Mouse (Mus musculus) ES-E14 (cell line): ENCODE data around the gene Bhlha15. TPM values are rescaled to one million over a fixed set of nuclear protein-coding genes. Genes with fewer than 3 reads are reported as not detected.
A peak's percentile ranks its signal among the peaks of the same experiment; 100 is the strongest.

ENCODE experiments used
- DNase-seq: peaks from one replicate; pipeline ENCODE4 v3.0.0-alpha.2; 2013; ENCODE audit warnings: low read depth, low spot score
- H3K27ac ChIP-seq: 2 replicates; pipeline ENCODE4 v1.5.1; 2012; ENCODE audit warnings: low read depth, mild to moderate bottlenecking, low read length, moderate library complexity, mixed read lengths; ENCODE audit not compliant: poor library complexity, insufficient read depth, severe bottlenecking
- H3K36me3 ChIP-seq: 2 replicates; pipeline ENCODE4 v1.6.1; 2012; ENCODE audit warnings: mild to moderate bottlenecking, low read length, moderate library complexity, mixed read lengths; ENCODE audit not compliant: control insufficient read depth, poor library complexity, insufficient read depth, severe bottlenecking
- H3K4me1 ChIP-seq, 2 experiments: fragments of 150-350 bp in 1 of 2; sonication (generic) in 1 of 2; 2 replicates each; pipeline ENCODE4 v1.6.1; 2012; ENCODE audit warnings: low read length in 2 of 2, mild to moderate bottlenecking in 1 of 2, mixed read lengths in 1 of 2; ENCODE audit not compliant: control insufficient read depth in 2 of 2, insufficient read depth in 2 of 2, poor library complexity in 1 of 2
- H3K4me3 ChIP-seq, 2 experiments: fragments of 150-350 bp in 1 of 2; sonication (generic) in 1 of 2; 2 replicates each; pipeline ENCODE4 v1.5.1; 2012; ENCODE audit warnings: low read length in 2 of 2, low read depth in 1 of 2, mild to moderate bottlenecking in 1 of 2, mixed read lengths in 1 of 2; ENCODE audit not compliant: insufficient read depth in 1 of 2, poor library complexity in 1 of 2, severe bottlenecking in 1 of 2
- H3K9ac ChIP-seq: 2 replicates; pipeline ENCODE4 v1.6.1; 2012; ENCODE audit warnings: low read depth, mild to moderate bottlenecking, low read length, mixed read lengths; ENCODE audit not compliant: poor library complexity, insufficient read depth, severe bottlenecking
- H3K9me3 ChIP-seq: fragments of 150-350 bp; sonication (generic); 2 replicates; pipeline ENCODE4 v1.6.1; 2012; ENCODE audit warnings: low read depth, mild to moderate bottlenecking, low read length; ENCODE audit not compliant: control insufficient read depth, insufficient read depth
- CHD2 ChIP-seq: IDR thresholded peaks from 2 replicates; pipeline ENCODE4 v1.6.1; 2014; ENCODE audit warnings: mild to moderate bottlenecking, low read depth, low read length, inconsistent platforms
- HCFC1 ChIP-seq: IDR thresholded peaks from 2 replicates; pipeline ENCODE4 v1.6.1; 2012; ENCODE audit warnings: low read length, inconsistent platforms, borderline replicate concordance; ENCODE audit not compliant: insufficient read depth
- MAFK ChIP-seq: IDR thresholded peaks from 2 replicates; pipeline ENCODE4 v1.6.1; 2014; ENCODE audit warnings: mild to moderate bottlenecking, low read depth, low read length, inconsistent platforms; ENCODE audit not compliant: insufficient read depth
- ZC3H11A ChIP-seq: IDR thresholded peaks from 2 replicates; pipeline ENCODE4 v1.6.1; 2012; ENCODE audit warnings: low read depth, mild to moderate bottlenecking, inconsistent platforms, low read length, borderline replicate concordance
- ZNF384 ChIP-seq: IDR thresholded peaks from 2 replicates; pipeline ENCODE4 v1.6.1; 2012; ENCODE audit warnings: low read depth, low read length, inconsistent platforms
- in situ Hi-C, 2 experiments: fragments of 600-800 bp; cut with MboI; formaldehyde crosslinking; loops; one replicate each; pipeline ENCODE4 v1.15.1; 2025; ENCODE audit warnings: low sequenced_read_pairs in 2 of 2, inconsistent platforms in 1 of 2; ENCODE audit not compliant: unreplicated experiment in 2 of 2
- total RNA-seq: library from RNA; depleted of rRNA; stranded (reverse); fragments of 300-350 nt; gene quantifications from 2 replicates; pipeline ENCODE4 v1.2.3, GENCODE M21; 2012

The Bhlha15 gene
- total RNA-seq, 1 experiment = 1.1 TPM

- no peak for DNase-seq
Measured at GRCm38 (mm10) chr5:144219306-144219705, 29.2 kb downstream of the Bhlha15 start.

DNA sequence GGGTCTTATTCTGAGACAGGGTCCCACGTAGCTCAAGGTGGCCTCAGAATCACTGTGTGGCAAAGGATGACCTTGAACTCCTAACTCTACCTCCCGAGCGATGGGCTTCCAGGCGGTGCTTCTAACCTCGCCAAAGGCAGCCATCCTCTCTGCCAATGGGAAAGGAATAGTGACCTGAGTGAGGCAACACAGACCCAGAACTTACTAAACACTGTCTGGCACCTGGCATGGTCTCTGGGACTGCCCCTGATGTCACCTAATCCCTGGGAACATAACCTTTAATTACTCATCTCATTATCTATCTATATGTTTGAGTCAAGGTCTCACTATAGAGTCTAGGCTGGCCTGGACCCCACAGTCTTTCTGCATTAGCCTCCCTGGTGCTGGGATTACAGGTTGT lies 29.9 kb downstream of the Bhlha15 start:
- no peak overlapping the region; the same call in 1 of the 2 replicates for H3K9ac ChIP-seq
- no peak overlapping the region for H3K4me3 ChIP-seq
- no peak for DNase-seq
- H3K27ac ChIP-seq = peak overlapping the region; percentile 23; the same call in 1 of the 2 replicates
- H3K4me1 ChIP-seq = peaks cover 3 to 20% of the 10 kb centered on the region in 2 experiments; a peak in 2 of 4 replicates
- in situ Hi-C loops = no loop called here
- no peaks in the 10 kb centered on the region for H3K36me3 ChIP-seq
- H3K9me3 ChIP-seq = no peaks in the 10 kb centered on the region
- no peak for TF ChIP-seq HCFC1
- no peak for TF ChIP-seq ZNF384
- TF ChIP-seq MAFK = no peak
- TF ChIP-seq CHD2 = no peak
- no peak for TF ChIP-seq ZC3H11A

More at GRCm38 (mm10) chr5:144219306-144219705, 29.2 kb downstream of the Bhlha15 start:
- Histone ChIP-seq H3K9ac (0 out of 2 replicates have a peak overlapping the region, but pooled peaks have one; percentile 12), H3K36me3 (no peaks in the 10 kb centered on the region), H3K4me3 (no peak overlapping the region), H3K9me3 (no peaks in the 10 kb centered on the region), H3K4me1 (peaks cover 3 to 20% of the 10 kb centered on the region in 2 experiments; a peak in 2 of 4 replicates), H3K27ac (peak overlapping the region; percentile 42; the same call in 1 of the 2 replicates)
- TF ChIP-seq MAFK (no peak), ZC3H11A (no peak), CHD2 (no peak), HCFC1 (no peak), ZNF384 (no peak)
- in situ Hi-C loops = no loop called here

- TF ChIP-seq ZNF384 = no peak
- no peak for TF ChIP-seq HCFC1
- TF ChIP-seq CHD2 = no peak
- no peak for TF ChIP-seq MAFK
- no peak for TF ChIP-seq ZC3H11A
- H3K9ac ChIP-seq = no peak overlapping the region
- no peak for DNase-seq
- in situ Hi-C loops = no loop called here
- H3K27ac ChIP-seq = no peak overlapping the region
- H3K4me1 ChIP-seq = peaks cover 3 to 20% of the 10 kb centered on the region in 2 experiments; a peak in 2 of 4 replicates
- H3K4me3 ChIP-seq = no peak overlapping the region
- no peaks in the 10 kb centered on the region for H3K36me3 ChIP-seq
- no peaks in the 10 kb centered on the region for H3K9me3 ChIP-seq
Measured at GRCm38 (mm10) chr5:144221305-144221704, 31.2 kb downstream of the Bhlha15 start.

GRCm38 (mm10) chr5:144222811-144223502 lies 32.9 kb downstream of the Bhlha15 start:
- DNase-seq = no peak
- no peak overlapping the region for H3K27ac ChIP-seq
- no peaks in the 10 kb centered on the region for H3K36me3 ChIP-seq
- peaks cover 3 to 20% of the 10 kb centered on the region in 2 experiments; a peak in 2 of 4 replicates for H3K4me1 ChIP-seq
- in situ Hi-C loops = no loop called here
- H3K9me3 ChIP-seq = no peaks in the 10 kb centered on the region
- H3K9ac ChIP-seq = peak overlapping the region; percentile 74
- H3K4me3 ChIP-seq = peak overlapping the region; percentile 71 to 91
- no peak for TF ChIP-seq HCFC1

DNA sequence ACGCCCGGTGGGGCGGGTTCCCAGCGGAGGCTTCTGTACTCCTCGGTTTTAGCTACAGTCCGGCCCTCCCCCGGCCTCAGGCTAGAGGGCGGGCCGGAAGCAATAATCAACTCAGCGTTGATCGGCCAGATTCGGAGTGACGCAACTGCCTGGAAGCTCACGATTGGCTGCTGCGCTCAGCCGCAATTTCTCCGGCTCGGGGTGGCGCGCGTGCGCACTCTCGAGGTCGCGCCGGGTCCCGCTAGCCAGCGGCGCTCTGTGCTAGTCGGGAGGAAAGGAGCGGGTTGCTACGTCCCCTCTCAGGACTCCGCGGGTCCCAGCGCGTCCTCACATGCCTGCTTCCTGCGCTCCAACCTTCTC lies 33.4 kb downstream of the Bhlha15 start, which contains the start of gene Tecpr1:
Gene Tecpr1, minus strand, starts transcription at position 113 of the 360 bp plus-strand sequence.
- in situ Hi-C loops = no loop called here
- peak within 1 kb of the TSS; percentile 73 to 91 for H3K4me3 ChIP-seq
- no peak within 1 kb of the TSS for H3K27ac ChIP-seq
- H3K9ac ChIP-seq = peak within 1 kb of the TSS; percentile 76
- TF ChIP-seq HCFC1 = no peak
- TF ChIP-seq CHD2 = no peak
- TF ChIP-seq ZC3H11A = no peak
- no peak for TF ChIP-seq ZNF384
- TF ChIP-seq MAFK = no peak
- H3K36me3 ChIP-seq = no peaks in the 10 kb centered on the region
- H3K9me3 ChIP-seq = no peaks in the 10 kb centered on the region
- H3K4me1 ChIP-seq = peaks cover 3 to 17% of the 10 kb centered on the region in 2 experiments; a peak in 2 of 4 replicates
- peak; percentile 93 for DNase-seq
